Mouse (Mus musculus) heart, embryonic 12.5 days (tissue): ENCODE data around the gene Serpina1e. TPM values are rescaled to one million over a fixed set of nuclear protein-coding genes. Genes with fewer than 3 reads are reported as not detected.
"Not testable (repeated sequence)": the region's sequence is repeated elsewhere in the genome, so short reads cannot be mapped to it uniquely, and the experiment has no call there.

Experiments
- ATAC-seq: fragments of 200-750 bp; cut with Nextera tagmentation; 2 replicates; pipeline ENCODE4 v1.8.0; 2017; ENCODE audit warnings: moderate TSS enrichment, moderate library complexity; ENCODE audit not compliant: insufficient number of reproducible peaks, low FRiP score
- H3K27ac ChIP-seq: fragments of 300-500 bp; sonication (generic); 2 replicates; pipeline ENCODE4 v1.5.1; 2016; ENCODE audit warnings: mild to moderate bottlenecking, moderate library complexity; ENCODE audit not compliant: poor library complexity, severe bottlenecking
- H3K27me3 ChIP-seq: fragments of 300-500 bp; sonication (generic); replicated peaks from 2 replicates; pipeline ENCODE4 v1.6.1; 2016; ENCODE audit warnings: mild to moderate bottlenecking, moderate library complexity
- H3K36me3 ChIP-seq: fragments of 300-500 bp; sonication (generic); 2 replicates; pipeline ENCODE4 v1.6.1; 2016; ENCODE audit warnings: mild to moderate bottlenecking, moderate library complexity
- H3K4me1 ChIP-seq: fragments of 300-500 bp; sonication (generic); replicated peaks from 2 replicates; pipeline ENCODE4 v1.6.1; 2016; ENCODE audit warnings: mild to moderate bottlenecking
- H3K4me2 ChIP-seq: fragments of 300-500 bp; sonication (generic); 2 replicates; pipeline ENCODE4 v1.6.1; 2016; ENCODE audit warnings: mild to moderate bottlenecking, moderate library complexity
- H3K4me3 ChIP-seq: fragments of 300-500 bp; sonication (generic); 2 replicates; pipeline ENCODE4 v1.5.1; 2016; ENCODE audit warnings: mild to moderate bottlenecking
- H3K9ac ChIP-seq: fragments of 300-500 bp; sonication (generic); 2 replicates; pipeline ENCODE4 v1.6.1; 2016; ENCODE audit warnings: mild to moderate bottlenecking, moderate library complexity
- H3K9me3 ChIP-seq: fragments of 300-500 bp; sonication (generic); replicated peaks from 2 replicates; pipeline ENCODE4 v1.6.1; 2016; ENCODE audit warnings: mild to moderate bottlenecking, moderate library complexity
- WGBS: fragments of 180-500 bp; shearing (Covaris S2); methylation state at CpG from one replicate; pipeline ENCODE4 v1.1.7; 2016; 5-methylcytosine and 5-hydroxymethylcytosine counted together
- polyA plus RNA-seq: library from polyadenylated mRNA; unstranded; fragments of >200 nt; fragmentation: Nextera tagmentation; extraction: Ambion mirVana; gene quantifications from 2 replicates; pipeline ENCODE4 v1.2.1, GENCODE M21; 2016

The Serpina1e gene
- polyA plus RNA-seq, 1 experiment from 2014 or later: 0.32 TPM

DNA sequence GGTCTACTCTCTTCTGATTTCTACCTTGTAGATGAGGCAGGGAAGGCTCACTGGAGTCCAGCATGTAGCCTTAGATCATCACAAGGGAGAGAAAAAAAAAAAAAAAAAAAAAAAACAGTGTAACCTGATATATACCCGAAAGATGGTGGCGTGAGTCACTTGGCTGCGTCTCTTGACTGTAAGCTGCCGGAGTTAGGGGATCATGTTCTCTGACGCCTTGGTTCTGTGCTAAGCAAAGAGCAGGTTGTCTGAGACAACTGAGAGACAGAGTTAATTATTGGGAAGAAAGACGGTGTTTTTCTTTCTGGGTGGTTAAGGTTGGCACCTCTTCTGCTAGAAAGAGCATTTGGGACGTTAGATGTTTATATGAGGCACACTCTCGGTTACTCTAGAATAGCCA lies 4.1 kb upstream of the Serpina1e start:
- no peak overlapping the region for H3K4me2 ChIP-seq
- H3K9ac ChIP-seq: no peak overlapping the region
- H3K27me3 ChIP-seq: no peaks in the 10 kb centered on the region
- no peak for ATAC-seq
- 74% methylated on average over 8 of the region's 8 CpGs for WGBS
- no peaks in the 10 kb centered on the region for H3K4me1 ChIP-seq
- H3K27ac ChIP-seq: no peak overlapping the region
- H3K36me3 ChIP-seq: no peaks in the 10 kb centered on the region
- H3K4me3 ChIP-seq: no peak overlapping the region
- H3K9me3 ChIP-seq: peaks cover 20% of the 10 kb centered on the region

DNA sequence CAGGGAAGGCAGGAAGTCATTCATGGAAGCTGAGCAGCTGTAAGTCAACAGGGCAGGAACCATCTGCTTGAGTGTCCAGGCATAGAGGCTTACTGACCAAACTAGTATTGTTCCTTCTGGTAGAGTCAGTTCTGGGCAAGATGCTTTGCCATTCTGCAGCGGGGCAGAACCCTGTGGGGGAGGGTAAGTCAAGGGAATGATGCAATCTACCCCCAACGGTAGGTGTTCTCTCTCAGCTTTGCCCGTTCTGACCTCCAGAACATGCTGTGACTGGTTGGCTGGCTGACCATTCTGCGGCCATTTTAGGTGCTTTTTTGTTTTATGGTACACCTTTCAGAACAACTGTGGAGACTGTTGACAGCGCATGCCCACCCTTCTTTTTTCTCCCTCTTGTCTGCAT lies 3.6 kb upstream of the Serpina1e start:
- Histone ChIP-seq H3K9ac (no peak overlapping the region), H3K9me3 (peaks cover 20% of the 10 kb centered on the region), H3K27me3 (no peaks in the 10 kb centered on the region), H3K36me3 (no peaks in the 10 kb centered on the region), H3K4me1 (no peaks in the 10 kb centered on the region), H3K4me2 (no peak overlapping the region), H3K4me3 (no peak overlapping the region), H3K27ac (no peak overlapping the region)
- 80% methylated on average over 5 of the region's 5 CpGs for WGBS
- ATAC-seq: no peak

DNA sequence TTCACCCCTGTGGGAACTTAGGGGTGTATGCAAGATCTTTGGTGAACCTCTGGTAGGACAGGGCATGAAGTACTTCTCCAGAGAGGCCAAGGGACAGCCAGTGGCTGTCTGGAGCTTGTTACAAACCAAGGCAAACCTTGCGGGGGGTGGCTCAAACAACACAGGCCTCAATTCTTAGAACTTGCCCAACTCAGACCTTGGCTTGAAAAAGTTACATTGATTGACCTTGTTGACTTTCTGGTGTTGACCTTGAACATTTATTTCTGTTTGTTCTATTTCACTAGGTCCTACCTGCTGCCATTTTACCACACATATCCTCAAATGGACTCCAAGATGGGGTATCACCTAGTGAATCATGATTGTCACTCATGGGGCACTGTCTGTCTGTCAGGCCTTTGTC lies 2.9 kb upstream of the Serpina1e start:
- peaks cover 20% of the 10 kb centered on the region for H3K9me3 ChIP-seq
- H3K36me3 ChIP-seq: no peaks in the 10 kb centered on the region
- no peaks in the 10 kb centered on the region for H3K27me3 ChIP-seq
- WGBS: 88% methylated on average over 1 of the region's 1 CpGs
- no peak for ATAC-seq
- H3K4me1 ChIP-seq: no peaks in the 10 kb centered on the region
- H3K4me2 ChIP-seq: no peak overlapping the region
- H3K4me3 ChIP-seq: no peak overlapping the region
- H3K27ac ChIP-seq: no peak overlapping the region
- H3K9ac ChIP-seq: no peak overlapping the region

DNA sequence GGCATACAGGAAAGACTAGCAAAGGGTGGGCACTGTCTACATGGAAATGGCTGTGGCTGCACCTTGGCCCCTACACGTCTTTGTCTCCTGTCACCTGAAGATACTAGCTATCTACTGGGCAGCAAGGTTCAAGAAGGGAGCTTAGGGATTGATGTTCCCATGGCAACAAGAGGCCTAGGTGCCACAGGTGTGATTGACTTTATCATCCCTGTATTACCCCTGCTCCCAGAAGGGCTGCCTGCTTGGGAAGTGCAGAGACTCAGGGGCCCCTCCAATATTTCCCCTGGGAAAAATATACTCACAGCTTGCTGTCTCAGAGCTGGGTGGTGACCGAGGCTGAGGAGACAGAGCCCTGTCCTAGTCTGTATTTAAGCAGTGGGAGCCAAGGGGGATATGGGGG lies 2.2 kb downstream of the Serpina1e start:
- not testable (repeated sequence) for ATAC-seq, H3K27ac ChIP-seq, H3K4me1 ChIP-seq, H3K9me3 ChIP-seq, H3K4me3 ChIP-seq, H3K27me3 ChIP-seq, H3K9ac ChIP-seq, H3K36me3 ChIP-seq, H3K4me2 ChIP-seq
- 77% methylated on average over 2 of the region's 2 CpGs for WGBS

DNA sequence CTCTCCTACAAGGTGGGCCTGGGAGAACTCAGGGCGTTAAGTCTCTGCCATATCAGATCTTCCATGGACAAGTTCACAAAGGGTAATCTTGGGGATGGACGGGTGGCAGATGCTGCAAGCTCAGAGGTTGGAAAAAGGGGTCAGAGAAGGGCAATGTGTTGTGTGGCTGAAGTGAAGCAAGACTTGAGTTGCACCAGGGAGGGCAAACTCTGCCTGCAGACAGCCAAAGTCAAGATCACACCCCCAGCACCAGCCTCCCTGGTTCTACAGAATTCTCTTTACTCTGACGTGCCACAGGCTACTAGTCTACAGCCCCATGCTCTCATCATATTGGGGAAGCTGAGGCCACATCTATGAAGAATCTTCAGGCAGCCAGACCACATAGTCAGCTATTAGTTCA lies 5.8 kb downstream of the Serpina1e start:
- not testable (repeated sequence) for H3K4me2 ChIP-seq, H3K27ac ChIP-seq, H3K9ac ChIP-seq, H3K4me3 ChIP-seq, H3K9me3 ChIP-seq, H3K36me3 ChIP-seq, H3K27me3 ChIP-seq, H3K4me1 ChIP-seq, ATAC-seq
- WGBS: 60% methylated on average over 3 of the region's 3 CpGs

DNA sequence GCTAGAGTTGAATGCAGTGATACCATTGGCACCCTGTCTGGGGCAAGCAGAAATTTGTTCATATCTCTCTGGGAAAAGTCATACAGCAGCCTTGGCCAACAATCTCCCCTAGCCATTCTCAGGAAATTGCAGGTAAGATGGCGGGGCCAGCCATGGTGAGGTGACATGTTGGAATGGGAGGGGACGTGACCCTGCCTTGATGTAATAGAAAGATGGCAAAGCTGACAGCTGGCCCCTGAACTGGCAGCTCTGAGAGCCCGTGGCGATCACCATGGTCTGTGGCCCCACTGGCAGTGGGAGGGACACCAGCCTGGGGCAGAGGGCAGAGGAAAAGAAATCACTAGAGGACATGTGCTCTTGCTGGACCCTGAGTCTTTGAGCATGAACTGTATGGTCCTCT lies 12.5 kb downstream of the Serpina1e start:
- Histone ChIP-seq H3K4me2 (no peak overlapping the region), H3K4me3 (no peak overlapping the region), H3K4me1 (no peaks in the 10 kb centered on the region), H3K27me3 (no peaks in the 10 kb centered on the region), H3K9me3 (peaks cover 45% of the 10 kb centered on the region), H3K27ac (no peak overlapping the region), H3K36me3 (no peaks in the 10 kb centered on the region), H3K9ac (no peak overlapping the region)
- ATAC-seq: no peak
- WGBS: 74% methylated on average over 4 of the region's 4 CpGs

DNA sequence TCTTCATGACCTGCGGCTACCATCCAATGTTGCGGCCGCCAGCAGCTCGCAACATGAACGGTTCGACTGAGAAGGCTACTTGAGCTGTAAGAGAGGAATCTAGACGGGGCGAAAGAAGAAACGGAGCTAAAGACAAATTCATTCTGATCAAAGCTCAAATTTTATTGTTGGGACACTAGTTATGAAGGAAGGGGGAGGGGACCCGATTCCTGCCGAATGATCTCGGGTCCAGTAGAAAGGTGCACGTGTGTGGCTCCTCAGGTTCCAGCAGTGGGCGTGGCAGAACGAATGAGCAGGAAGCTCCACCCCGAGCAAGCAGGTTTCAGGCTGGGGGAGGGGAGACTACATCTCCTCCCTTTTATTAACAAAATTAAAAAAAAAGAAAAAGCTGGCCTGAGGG lies 49.6 kb downstream of the Serpina1e start:
- H3K4me3 ChIP-seq, H3K27me3 ChIP-seq, H3K4me1 ChIP-seq, H3K36me3 ChIP-seq, H3K27ac ChIP-seq, H3K9ac ChIP-seq, ATAC-seq, H3K4me2 ChIP-seq: not testable (repeated sequence)
- 88% methylated on average over 12 of the region's 16 CpGs for WGBS
- peaks cover 11% of the 10 kb centered on the region; the same call in 1 of the 2 replicates for H3K9me3 ChIP-seq

DNA sequence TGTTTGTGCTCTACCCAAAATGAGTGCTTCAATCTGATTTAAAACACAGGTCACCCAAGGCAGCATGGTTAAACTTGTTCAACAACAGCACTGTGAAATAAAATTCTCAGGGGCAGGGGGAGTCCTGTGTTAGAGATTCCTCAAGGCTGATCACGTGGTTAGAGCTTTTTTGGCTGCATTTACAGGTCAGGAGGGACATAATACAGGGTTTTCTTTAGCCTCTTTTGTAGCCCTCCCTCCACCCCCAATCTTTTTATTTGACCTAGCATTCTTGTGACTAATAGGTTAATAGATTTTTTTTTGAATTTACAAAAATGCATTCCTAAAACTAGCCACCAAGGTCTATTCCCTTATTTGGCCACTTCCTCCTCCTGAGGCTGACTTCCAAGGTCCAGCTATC lies 51.0 kb downstream of the Serpina1e start:
- H3K4me2 ChIP-seq, ATAC-seq, H3K27me3 ChIP-seq, H3K4me3 ChIP-seq, H3K9ac ChIP-seq, H3K27ac ChIP-seq, H3K4me1 ChIP-seq, H3K36me3 ChIP-seq: not testable (repeated sequence)
- H3K9me3 ChIP-seq: peaks cover 11% of the 10 kb centered on the region; the same call in 1 of the 2 replicates
- 47% methylated on average over 1 of the region's 1 CpGs for WGBS

DNA sequence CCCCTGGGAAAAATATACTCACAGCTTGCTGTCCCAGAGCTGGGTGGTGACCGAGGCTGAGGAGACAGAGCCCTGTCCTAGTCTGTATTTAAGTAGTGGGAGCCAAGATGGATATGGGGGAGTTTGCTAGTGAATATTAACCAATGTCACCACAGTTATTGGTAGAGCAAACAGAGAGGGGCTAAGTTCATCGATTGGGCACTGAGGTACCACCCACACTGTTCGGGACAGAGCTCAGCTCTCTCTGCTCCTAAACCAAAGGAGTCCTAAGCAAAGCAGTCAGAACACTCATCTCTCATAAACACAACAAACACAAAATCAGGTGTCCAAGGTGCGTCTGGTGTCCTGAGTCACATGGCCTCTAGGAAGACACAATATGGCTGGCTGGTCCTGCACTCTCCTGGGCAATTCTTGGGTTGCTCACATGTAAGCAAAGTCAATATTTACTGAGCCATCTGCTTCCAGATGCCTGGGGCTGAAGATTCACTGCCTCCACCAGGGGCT lies 53.9 kb downstream of the Serpina1e start, which contains the start of gene Serpina1c:
Gene Serpina1c, minus strand, starts transcription at position 51 of the 504 bp plus-strand sequence.
- 76% methylated on average over 4 of the region's 4 CpGs for WGBS
- H3K4me1 ChIP-seq, H3K9ac ChIP-seq, H3K36me3 ChIP-seq, H3K4me3 ChIP-seq, ATAC-seq, H3K27me3 ChIP-seq, H3K4me2 ChIP-seq, H3K27ac ChIP-seq: not testable (repeated sequence)
- H3K9me3 ChIP-seq: peaks cover 17% of the 10 kb centered on the region

DNA sequence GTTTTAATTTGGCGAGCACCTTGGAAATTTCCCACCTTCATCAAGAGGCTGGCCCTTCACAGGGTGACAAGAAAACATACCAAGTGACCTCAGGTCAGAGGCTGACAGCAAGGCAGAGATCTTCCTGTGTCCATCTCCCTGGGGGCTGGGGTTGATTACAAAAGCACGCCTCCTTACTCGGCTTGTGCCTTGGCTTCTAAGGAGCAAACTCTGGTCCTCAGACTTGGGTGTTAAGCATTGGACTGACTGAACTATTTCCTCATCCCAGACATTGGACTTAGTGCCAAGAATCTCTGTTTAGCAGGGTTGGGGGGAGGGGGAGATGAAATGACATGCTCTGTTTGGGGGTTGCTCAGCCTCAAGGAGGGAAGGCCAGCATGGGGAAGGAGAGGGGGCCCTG lies 56.8 kb downstream of the Serpina1e start:
- H3K9me3 ChIP-seq: peaks cover 17% of the 10 kb centered on the region
- H3K4me3 ChIP-seq, H3K9ac ChIP-seq, H3K27me3 ChIP-seq, H3K27ac ChIP-seq, H3K4me1 ChIP-seq, ATAC-seq, H3K36me3 ChIP-seq, H3K4me2 ChIP-seq: not testable (repeated sequence)
- 78% methylated on average over 3 of the region's 3 CpGs for WGBS
